Mouse (Mus musculus): ENCODE measurements around the gene Vamp2.

Gene Vamp2

DNA sequence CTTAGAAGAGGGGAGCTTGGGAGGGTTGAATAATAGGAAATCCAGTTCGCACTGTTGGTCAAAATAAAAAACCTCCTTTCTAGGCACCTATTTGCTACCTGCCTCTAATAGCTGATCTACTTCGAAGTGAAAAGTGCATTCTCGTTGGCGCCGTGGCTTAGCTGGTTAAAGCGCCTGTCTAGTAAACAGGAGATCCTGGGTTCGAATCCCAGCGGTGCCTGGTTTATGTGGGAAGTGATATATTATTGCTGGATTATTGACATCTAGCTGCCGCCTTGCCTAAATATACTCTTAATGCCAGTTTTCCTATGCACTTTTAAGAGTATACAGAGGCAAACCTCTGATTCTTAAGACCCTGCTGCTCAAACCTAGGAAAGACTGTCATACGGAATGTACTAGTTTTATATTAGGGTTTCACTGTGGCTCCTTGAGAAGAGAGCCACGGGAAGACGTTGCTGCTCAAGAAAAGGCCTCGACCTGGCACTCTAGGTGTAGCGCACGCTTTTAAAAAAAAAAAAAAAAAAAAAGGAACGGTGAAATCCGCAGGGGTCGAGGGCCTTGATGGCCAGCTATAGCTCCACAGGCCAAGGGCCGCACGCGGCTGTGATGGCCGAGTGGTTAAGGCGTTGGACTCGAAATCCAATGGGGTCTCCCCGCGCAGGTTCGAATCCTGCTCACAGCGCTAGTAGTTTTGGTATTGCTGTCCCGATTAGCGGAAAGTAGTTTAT, 22.2 kb downstream of the Vamp2 start:
- no peak; the same call in 1 of the 2 replicates for ATAC-seq (ENCODE audit: insufficient number of reproducible peaks, low FRiP score, low TSS enrichment)

DNA sequence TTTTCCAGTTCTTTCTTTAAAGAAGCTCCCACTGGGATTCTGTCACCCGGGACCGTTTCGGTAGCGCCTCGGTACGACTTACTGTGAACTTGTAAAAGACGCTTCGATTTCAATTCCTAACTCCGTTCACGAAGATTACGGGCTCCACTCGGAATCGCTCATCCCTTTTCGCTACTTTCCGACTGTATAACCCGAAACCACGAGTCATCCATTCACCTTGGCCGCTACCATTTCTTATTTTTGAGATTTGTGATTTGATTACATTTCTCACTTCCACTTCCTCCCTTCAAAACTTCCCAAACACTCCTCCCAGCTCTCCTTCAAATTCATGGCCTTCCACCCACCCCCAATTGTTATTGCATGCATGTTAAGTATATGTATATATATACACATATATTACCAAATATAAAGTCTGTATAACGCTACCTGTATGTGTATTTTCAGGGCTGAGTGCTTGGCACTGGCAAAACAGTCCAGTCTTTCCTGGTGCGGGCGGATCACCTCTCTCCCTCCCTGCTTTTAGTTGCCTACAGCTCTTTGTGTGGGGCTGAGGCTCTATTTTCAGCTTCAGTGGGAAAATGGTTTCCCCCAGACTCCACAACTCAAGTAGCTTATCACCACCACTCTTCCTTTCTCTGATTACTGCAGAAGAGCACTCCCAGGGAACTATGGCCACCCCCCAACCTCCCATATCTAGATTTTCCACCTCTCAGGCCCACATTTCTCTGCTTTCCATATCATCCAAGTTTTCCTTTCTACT, 22.9 kb downstream of the Vamp2 start:
- ATAC-seq (ENCODE audit: insufficient number of reproducible peaks, low FRiP score, low TSS enrichment) = no peak

DNA sequence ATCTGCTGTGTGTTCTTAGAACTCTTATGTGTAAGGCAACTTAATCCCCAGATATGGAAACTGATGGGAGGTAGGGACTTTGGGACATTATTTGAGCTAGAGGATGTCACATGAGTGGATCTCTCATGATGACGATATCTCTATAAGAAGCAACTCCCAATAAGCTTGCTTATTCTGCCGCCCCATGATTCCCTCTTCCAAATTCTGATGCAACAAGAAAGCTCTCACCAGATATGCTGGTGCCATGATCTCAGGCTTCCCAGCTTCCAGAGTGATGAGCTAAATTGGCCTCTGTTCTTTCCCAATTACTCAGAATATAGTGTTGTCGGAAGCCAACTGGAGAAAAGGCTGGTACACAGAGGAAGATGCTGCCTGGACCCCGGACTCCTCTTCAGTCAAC, 23.6 kb downstream of the Vamp2 start:
- no peak for ATAC-seq (ENCODE audit: insufficient number of reproducible peaks, low FRiP score, low TSS enrichment)

DNA sequence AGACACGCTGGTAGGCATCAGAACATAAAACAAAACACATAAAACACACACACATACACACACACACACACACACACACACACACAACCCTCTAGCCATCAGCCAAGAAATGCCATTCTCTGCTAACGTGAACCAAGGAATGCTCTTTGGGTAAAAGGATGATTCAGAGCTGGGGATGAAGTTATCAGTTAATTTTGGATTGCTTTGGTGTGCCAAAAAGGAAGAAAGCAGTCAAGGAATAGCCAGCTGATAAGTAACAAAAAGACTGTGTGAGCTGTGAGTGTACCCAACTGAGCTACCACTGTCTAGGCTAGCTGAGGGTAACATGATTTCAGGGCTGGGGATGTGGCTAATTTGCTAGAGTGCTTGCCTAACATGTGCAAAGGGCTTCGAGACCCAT, 25.7 kb downstream of the Vamp2 start:
- no peak for ATAC-seq (ENCODE audit: insufficient number of reproducible peaks, low FRiP score, low TSS enrichment)

DNA sequence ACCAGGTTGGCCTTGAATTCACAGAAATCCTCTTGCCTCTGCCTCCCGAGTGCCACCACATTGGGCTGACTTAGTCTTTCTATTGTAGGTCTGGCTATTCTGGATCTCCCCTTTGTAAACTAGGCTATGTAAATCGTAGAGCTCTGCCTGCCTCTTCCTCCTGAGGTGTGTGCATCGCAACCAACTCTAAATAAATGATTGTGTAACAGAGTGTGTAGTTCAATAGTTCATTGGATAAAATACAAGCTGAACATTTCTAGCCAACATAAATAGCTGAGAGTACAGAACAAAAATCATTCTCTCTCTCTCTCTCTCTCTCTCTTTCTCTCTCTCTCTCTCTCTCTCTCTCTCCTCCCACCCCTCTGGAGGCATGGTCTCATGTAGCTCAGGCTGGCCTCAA, 26.3 kb downstream of the Vamp2 start:
- no peak for ATAC-seq (ENCODE audit: insufficient number of reproducible peaks, low FRiP score, low TSS enrichment)

DNA sequence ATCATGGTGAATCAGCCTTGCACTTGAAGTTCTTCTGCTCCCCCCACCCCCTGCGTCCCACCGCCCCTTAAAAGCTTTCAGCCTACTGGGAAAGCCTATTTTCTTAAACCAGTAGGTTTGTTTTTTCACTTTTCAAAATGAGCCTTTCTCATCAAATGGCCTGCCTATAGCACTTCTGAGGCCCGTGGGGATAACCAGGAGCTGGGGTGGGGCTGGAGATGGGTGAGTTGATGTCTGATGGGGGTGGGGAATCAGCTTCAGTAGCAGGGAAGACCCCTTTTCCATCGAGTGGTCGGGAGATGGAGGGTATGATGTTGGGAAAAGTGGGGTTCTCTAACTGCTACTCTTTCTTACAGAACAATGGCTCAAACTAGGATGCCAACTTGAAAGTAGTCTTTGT, 28.6 kb downstream of the Vamp2 start:
- ATAC-seq (ENCODE audit: insufficient number of reproducible peaks, low FRiP score, low TSS enrichment) = no peak

DNA sequence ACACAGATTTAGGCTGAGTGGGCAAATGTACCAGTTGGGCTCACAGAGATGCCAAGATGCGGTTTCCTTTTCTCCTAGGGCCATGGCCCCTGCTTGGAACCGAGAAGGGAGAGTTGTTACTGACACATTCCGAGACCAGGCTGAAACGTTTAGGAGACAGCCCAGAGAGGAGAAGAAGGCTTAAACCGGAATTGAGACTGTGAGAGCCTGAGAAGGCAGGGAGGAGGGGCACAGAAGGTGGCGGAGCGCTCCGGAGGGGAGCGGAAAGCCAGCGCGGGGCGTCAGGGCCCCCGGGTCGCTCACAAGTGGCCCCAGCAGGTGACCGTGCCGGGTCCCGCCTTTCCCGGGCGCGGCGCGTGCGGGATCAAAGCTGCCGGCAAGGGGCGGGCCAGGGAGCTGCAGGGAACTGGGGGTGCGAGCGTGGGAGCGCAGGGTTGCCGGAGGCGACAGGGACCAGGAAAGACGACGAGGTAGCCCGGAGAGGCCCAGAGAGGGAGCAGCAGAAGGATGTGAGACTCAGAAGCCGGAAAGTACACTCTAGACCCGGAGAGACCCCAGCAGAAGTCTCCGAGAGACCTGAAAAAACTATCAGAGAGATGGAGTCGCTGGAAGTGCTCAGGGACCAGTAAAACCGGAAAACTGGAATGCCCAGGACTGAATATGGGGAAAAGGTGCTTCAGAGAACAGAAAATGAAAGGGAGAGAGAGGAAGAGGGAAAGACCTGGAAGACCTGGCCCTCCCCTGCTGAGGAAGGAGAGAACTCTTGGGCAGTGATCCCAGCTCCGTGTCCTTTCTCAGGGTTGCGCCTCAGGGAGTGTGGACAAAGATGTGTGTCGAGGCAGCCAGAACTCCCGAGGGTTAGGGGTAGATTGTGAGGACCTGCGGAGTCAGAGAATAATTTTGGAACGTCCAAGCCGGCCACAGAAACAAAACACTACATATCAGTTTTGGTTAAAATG, 29.7 kb downstream of the Vamp2 start:
- peak; percentile 24; the same call in 1 of the 2 replicates for ATAC-seq (ENCODE audit: insufficient number of reproducible peaks, low FRiP score, low TSS enrichment)

DNA sequence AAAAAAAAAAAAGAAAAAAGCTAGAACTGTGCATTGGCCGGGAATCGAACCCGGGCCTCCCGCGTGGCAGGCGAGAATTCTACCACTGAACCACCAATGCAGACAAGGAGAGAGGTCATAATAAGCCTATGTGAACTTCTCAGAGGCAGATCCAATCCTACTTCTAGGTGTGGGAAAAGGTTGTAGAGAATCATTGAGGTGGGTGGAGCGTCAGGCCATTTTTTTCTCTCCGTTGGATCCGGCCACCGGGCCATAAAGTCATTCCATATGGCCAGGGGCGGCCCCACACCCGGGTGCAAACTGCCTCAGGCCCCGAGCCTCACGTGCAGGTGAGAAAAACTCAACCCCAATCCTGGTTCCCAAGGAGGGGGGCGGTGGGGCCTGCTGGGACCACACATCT, 30.5 kb downstream of the Vamp2 start:
- ATAC-seq (ENCODE audit: insufficient number of reproducible peaks, low FRiP score, low TSS enrichment) = no peak

DNA sequence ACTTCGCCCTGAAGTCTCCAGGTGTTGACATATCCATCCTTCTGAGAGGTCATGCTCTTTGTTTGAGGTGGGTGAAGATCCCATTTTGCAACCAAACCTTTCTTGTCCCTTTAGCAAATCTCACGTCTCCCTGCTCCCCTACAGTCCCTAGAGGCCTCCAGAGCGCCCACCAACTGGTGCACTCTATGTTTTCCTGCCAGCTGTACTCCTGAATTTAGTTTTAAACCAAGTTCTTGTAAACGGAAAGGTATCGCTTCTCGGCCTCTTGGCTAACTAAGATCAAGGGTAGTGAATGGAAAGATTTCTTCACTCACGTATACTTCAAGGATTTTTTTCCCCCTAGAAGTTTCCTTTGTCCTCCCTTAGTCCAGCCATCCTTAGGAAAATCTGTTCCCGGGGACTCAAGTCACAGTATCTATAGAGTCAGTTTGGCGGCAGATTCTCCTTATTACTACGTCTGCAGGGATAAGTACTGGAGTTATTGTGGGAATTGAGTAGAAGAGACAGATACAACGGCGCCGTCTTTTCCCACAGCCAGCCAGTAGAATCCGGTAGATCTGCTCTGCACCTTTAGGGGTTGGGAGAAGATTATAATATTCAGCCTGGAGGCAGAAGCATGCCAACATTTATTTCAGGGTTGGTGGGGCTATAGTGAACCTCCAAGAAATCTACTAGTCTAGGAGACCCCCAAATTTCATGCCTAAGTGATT, 31.3 kb downstream of the Vamp2 start:
- no peak for ATAC-seq (ENCODE audit: insufficient number of reproducible peaks, low FRiP score, low TSS enrichment)

DNA sequence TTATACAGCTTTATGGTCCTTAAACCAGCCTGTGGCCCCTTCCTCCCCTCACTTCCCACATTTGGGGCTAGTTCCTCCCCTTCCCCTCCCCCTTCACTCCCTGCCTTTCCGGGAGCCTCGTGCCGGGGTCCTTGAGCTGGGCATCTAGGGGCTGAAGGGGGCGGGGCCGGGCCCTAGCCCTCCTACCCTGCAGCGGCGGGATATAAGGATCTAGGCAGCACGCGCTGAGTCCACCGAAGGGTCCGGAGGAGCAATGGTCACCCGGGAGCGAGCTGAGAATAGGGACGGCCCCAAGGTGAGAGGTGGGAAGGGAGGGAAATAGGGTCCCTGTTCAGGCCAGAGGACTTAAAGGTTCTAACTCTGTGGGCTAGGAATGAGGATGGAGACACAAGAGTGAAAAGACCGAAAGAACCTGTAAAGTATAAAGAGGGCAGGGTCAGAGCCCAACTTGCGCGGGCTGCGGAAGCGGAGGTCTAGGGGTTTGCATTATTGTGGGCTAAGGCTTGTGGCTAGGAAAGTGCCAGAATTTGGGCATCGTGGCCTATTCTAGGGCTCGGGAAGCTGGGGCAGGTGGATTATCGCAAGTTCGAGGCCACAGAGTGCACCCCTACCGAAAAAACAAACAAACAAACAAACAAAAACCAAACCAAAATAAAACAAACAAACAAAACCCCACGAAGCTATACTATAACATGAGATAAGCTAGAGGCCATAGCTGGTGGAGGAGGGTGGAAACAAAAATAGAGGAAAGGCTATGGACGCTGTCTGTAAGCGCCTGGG, 32.1 kb downstream of the Vamp2 start, which contains the start of gene Hes7:
Gene Hes7 (plus strand): TSS at position 184 of the 780 bp plus-strand sequence.
- no peak for ATAC-seq (ENCODE audit: insufficient number of reproducible peaks, low FRiP score, low TSS enrichment)

DNA sequence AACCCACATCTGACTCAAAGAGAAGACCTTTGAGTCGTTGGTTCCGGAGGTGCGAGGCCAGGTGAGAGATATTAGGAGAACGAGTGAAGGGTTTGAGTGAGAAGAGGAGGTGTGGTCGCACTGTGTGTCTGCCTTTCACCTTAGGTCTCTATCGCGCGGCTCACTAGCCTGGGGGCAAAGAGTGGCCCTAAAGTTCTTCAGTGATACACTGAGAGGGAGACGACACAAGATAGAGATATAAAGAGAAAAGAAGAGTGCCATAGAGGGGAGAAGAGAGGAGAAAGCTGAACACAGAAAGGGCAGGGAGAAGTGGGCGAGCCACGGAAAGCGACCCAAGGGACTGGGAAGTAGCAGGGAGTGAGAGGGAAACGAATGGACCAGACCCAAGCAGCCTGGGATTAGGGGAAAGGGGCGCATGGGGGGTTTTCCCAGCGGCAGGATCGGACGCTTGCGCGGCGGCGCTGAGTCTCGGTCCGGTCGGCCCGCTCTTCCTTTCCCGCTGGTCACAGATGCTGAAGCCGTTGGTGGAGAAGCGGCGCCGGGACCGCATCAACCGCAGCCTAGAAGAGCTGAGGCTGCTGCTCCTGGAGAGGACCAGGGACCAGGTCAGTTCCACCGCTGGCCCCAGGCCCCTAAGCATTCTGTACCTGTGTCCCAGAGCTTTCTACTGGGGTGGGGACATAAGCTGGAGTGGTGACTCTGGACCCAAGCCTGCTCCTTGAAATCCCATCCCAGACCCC, 32.9 kb downstream of the Vamp2 start:
- no peak for ATAC-seq (ENCODE audit: insufficient number of reproducible peaks, low FRiP score, low TSS enrichment)

DNA sequence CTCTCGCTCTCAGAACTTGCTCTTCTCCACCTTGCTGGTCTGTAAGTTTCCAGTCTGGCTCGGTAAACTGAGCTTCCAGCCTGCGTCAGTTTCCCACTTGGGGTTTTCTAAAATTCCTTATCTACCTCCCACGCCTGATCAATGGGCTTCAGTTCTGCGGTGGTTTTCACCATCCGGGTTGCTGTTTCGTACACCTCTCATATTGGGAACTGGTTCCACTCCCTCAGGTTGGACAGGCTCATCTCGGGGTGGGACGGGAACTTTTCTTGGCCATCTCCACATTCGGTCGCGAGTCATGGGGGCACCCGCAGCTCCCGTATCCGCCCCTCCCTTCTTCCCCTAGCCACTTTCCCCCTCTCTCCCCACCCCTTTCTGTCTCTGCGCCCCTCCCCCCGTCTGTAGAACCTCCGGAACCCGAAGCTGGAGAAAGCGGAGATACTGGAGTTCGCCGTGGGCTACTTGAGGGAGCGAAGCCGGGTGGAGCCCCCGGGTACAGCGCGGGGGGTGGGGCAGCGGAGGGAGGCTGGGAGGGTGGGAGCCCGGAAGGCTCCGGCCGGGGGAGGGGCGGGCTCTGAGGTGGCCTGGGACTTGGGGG, 33.5 kb downstream of the Vamp2 start:
- no peak for ATAC-seq (ENCODE audit: insufficient number of reproducible peaks, low FRiP score, low TSS enrichment)

DNA sequence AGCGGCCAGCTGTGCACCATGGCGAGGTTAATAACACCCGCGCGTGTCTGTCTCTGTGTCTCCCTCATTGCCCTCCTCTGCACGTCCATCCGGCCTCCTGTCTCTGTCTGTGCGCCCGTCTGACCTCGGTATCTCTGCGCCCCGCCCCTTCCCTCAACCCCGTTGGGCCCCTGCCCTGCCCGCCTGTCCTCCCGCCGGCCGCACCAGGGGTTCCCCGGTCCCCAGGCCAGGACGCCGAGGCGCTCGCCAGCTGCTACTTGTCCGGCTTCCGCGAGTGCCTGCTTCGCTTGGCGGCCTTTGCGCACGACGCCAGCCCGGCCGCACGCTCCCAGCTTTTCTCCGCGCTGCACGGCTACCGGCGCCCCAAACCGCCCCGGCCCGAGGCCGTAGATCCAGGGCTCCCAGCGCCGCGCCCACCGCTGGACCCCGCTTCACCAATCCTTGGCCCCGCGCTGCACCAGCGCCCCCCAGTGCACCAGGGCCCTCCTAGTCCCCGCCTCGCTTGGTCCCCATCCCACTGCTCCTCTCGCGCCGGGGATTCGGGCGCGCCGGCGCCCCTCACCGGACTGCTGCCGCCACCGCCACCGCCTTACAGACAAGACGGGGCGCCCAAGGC, 34.2 kb downstream of the Vamp2 start, which contains the start of gene 9130213A22Rik:
Gene 9130213A22Rik (minus strand): TSS at position 254 of the 616 bp plus-strand sequence.
- no peak for ATAC-seq (ENCODE audit: insufficient number of reproducible peaks, low FRiP score, low TSS enrichment)

DNA sequence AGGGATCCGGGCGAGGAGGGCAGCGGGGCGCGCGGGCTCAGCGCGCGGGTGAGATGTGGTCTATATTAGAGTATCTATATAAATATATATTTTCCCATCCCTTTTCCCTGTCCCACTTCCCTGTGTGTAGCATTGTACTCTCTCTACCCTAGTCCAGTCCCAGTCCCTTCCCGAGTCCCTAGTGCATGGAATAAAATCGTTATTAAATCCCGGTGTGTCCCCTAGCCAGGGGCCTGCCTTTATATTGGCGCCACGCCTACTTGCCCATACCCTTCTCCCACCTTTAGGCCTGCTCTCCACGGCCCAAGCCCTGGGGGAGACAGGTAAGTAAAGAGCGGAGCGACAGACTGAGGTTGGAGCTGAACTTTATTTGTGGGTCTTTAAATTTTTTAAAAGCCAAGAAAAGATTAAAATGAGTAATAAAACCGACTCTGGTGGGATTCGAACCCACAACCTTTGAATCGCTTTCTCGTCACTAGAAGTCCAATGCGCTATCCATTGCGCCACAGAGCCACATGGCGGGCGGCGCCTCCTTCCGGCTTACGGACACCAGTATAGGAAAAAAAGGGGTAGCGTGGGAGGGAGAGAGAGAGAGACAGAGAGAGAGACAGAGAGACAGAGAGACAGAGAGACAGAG, 34.9 kb downstream of the Vamp2 start:
- ATAC-seq (ENCODE audit: insufficient number of reproducible peaks, low FRiP score, low TSS enrichment) = no peak

DNA sequence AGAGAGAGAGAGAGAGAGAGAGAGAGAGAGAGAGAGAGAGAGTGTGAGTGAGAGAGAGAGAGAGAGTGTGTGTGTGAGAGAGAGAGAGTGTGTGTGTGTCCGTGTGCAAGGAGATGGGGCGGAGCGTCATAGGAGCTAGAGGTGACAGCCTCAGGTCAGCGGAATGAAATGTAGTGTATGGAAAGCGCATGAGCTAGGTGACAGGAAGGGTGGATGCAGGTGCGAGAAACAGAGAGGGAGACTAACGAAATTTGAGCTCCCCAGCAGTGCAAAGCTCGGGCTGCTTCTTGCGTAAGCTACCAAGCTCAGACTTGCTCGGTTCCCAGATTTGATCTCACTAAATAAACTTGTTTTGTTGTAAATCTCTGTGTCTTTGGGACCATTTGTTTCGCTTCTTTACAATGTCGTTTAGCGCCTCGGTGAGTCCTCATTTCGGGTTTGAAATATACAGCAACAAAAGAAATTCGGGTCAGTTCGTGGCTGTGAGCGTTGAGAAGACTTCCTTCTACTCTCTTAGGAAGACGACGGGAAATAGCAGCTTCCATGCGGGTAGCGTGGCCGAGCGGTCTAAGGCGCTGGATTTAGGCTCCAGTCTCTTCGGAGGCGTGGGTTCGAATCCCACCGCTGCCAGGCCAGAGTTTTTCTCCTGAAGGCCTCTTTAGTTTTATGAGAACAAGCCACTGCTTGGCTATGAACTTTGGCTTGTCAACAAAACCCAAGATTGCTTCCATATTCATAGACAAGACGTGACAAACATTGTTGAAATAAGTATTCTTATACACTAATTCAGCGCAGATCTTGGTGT, 35.6 kb downstream of the Vamp2 start:
- no peak for ATAC-seq (ENCODE audit: insufficient number of reproducible peaks, low FRiP score, low TSS enrichment)

DNA sequence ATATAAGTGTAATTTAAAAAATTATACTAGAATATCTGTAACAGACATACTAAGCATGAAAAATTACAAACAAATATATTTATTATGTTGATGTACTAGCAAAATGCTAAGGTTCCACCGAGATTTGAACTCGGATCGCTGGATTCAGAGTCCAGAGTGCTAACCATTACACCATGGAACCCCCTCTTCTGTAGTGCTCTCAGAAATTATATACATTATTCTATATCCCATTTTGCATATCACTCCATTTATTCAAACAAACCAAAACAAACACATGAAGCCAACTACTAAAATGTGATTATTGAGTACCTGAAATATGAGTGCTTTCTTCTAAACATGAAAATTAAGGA, 36.2 kb downstream of the Vamp2 start:
- ATAC-seq (ENCODE audit: insufficient number of reproducible peaks, low FRiP score, low TSS enrichment) = no peak
